Mouse (Mus musculus) lung, adult 2 months (tissue): ENCODE data around the gene Sh3glb1.

ENCODE experiments used
- CTCF ChIP-seq: fragments of 200-500 bp; IDR thresholded peaks from 2 replicates; pipeline ENCODE4 v1.5.1; 2011; ENCODE audit warnings: mild to moderate bottlenecking, low read length, control low read depth; ENCODE audit not compliant: insufficient read depth
- POLR2A ChIP-seq: fragments of 200-500 bp; IDR thresholded peaks from 2 replicates; pipeline ENCODE4 v1.6.1; 2011; ENCODE audit warnings: low read depth, mild to moderate bottlenecking, control low read depth, low read length, borderline replicate concordance; ENCODE audit errors: extremely low read depth

GRCm38 (mm10) chr3:144689236-144689635 lies 30.9 kb downstream of the Sh3glb1 start:
- 0 out of 2 replicates have a peak, but pooled peaks have one; percentile 9 for TF ChIP-seq CTCF
- no peak for TF ChIP-seq POLR2A
